Mouse (Mus musculus): ENCODE results near the gene Gm10972.

DNA sequence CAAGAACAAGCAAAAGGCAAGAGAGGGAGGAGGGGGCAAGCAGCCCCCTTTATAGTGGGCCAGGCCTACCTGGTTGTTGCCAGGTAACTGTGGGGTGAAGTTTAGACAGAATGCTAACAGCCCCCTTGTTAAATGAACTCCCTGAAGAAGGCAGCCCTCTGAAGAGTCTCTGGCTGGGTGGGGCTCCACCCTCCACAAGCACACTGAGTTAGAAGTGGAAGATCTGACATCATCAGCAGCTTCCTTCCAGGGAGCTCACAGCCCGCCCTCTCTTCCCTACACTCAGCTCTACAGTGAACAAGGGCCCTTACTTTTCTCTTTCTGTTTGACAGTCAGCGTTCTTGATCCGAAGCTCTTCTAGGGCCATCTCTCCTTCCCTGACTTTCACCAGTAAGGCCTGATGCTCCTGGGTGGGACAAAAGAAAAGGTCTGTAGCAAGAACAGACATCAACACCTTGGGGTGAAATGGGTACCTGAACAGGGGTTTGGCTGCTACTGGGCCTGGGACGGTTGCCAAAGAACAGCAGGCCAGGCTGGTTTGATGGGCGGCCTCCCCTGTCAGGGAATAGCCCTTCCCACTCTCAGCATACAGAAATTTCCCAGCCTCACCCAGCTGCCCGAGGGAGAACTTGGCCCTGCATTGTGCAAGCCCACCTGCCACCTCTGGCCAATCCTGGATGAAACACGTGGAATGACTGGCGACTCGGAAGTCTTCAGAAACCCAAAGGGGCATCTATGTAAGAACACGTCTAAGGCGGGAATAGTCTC is 21.0 kb upstream of the Gm10972 start:
- no peak for TF ChIP-seq CTCF (IDR thresholded peaks at IDR 0.05; ENCODE audit: low read depth)
- TF ChIP-seq EP300 (IDR thresholded peaks at IDR 0.05; ENCODE audit: low read depth) = no peak
